10 mouse cellular contexts compared by ENCODE assay signal in genomic region chr11:78360789-78361131, GRCm38 (mm10). TPM values are rescaled to one million over a fixed set of nuclear protein-coding genes. Genes with fewer than 3 reads are reported as not detected.
DNase-seq lines count a peak whose midpoint lies in the region; ATAC-seq lines count a peak whose summit lies in the region.
"Had no signal": no experiment of that assay in that cellular context is flagged by ENCODE, and none has a peak within 500 bp of the region (broad histone marks: within the 10 kb centered on the region; RNA-seq: fewer than 3 reads in every experiment).

No protein-coding gene starts in this region.

- intact Hi-C loops in heart, postnatal 25 days (cut with DNase I), result loop anchor here (1.0 to 5.0 kb wide), 2 partner anchors 39 to 92 kb away; no protein-coding TSS in a partner anchor

- H3K27me3 ChIP-seq in heart, embryonic 12.5 days (replicated peaks), result peaks cover 37% of the 10 kb centered on the region
- no peaks in the 10 kb centered on the region for H3K27me3 ChIP-seq in liver, embryonic 13.5 days

- no peak for DNase-seq in heart, postnatal 25 days (ENCODE audit: low spot score)
- peak; percentile 51 for DNase-seq in 3134 (ENCODE audit: extremely low read depth, insufficient read length, low spot score)
- no peak for DNase-seq in liver, embryonic 13.5 days
- no peak for DNase-seq in embryo, embryonic 10.5 days (ENCODE audit: low spot score)
- DNase-seq in urinary bladder, postnatal 25 days (ENCODE audit: low spot score), result no peak
- DNase-seq in spleen, postnatal 10 days (ENCODE audit: low spot score in 2 of 2), result no peak

- no peak overlapping the region for H3K27ac ChIP-seq in heart, embryonic 12.5 days (ENCODE audit: poor library complexity, severe bottlenecking)
- no peak overlapping the region for H3K27ac ChIP-seq in liver, embryonic 13.5 days
- H3K27ac ChIP-seq: macrophage had no signal

- 60% methylated on average over 2 of the region's 2 CpGs for WGBS in heart, embryonic 12.5 days
- WGBS in liver, embryonic 13.5 days (ENCODE audit: insufficient replicate concordance), result 56% methylated on average over 2 of the region's 2 CpGs

- H3K9me3 ChIP-seq in heart, embryonic 12.5 days (replicated peaks), result no peaks in the 10 kb centered on the region
- H3K9me3 ChIP-seq in liver, embryonic 13.5 days (replicated peaks), result no peaks in the 10 kb centered on the region

- H3K36me3 ChIP-seq in heart, embryonic 12.5 days, result no peaks in the 10 kb centered on the region
- no peaks in the 10 kb centered on the region for H3K36me3 ChIP-seq in liver, embryonic 13.5 days

- H3K4me2 ChIP-seq in heart, embryonic 12.5 days, result no peak overlapping the region
- H3K4me2 ChIP-seq in liver, embryonic 13.5 days, result peak overlapping the region; percentile 71

- no peak overlapping the region for H3K4me3 ChIP-seq in heart, embryonic 12.5 days
- H3K4me3 ChIP-seq in liver, embryonic 13.5 days (replicated peaks), result peak overlapping the region; percentile 56; the same call in 1 of the 2 replicates

- no peaks in the 10 kb centered on the region for H3K4me1 ChIP-seq in heart, embryonic 12.5 days (replicated peaks)
- peaks cover 13% of the 10 kb centered on the region for H3K4me1 ChIP-seq in liver, embryonic 13.5 days (replicated peaks)

- H3K9ac ChIP-seq in heart, embryonic 12.5 days, result no peak overlapping the region
- no peak overlapping the region for H3K9ac ChIP-seq in liver, embryonic 13.5 days

- peak; percentile 8; the same call in 1 of the 2 replicates for ATAC-seq in heart, embryonic 12.5 days (ENCODE audit: insufficient number of reproducible peaks, low FRiP score)
- ATAC-seq in erythroid progenitor cell, adult 5-6 weeks (replicated peaks; ENCODE audit: low FRiP score, poor library complexity, severe bottlenecking), result 0 out of 2 replicates have a peak, but pooled peaks have one; percentile 7
- ATAC-seq in liver, embryonic 13.5 days (ENCODE audit: low read depth), result peak; percentile 24

RNA-seq across cellular contexts. Expression of gene Unc119, which starts 17.5 kb away (rescaled TPM):
- polyA plus RNA-seq in heart, embryonic 12.5 days (2016; fragmentation: Nextera tagmentation; extraction: Ambion mirVana), result 45.6 and 47.7 TPM in 2 replicates
- 1 to 10 TPM; 4.2 to 4.6 TPM for total RNA-seq in heart, postnatal 25 days (2021)
- 17.2 and 20.9 TPM in 2 replicates for total RNA-seq in erythroid progenitor cell, adult 5-6 weeks (2015; ENCODE audit: low replicate concordance)
- 7.9 and 8.3 TPM in 2 replicates for total RNA-seq in erythroid progenitor cell, adult 5-6 weeks (2017; ENCODE audit: low replicate concordance)
- 27.4 and 28.0 TPM in 2 replicates for polyA plus RNA-seq in liver, embryonic 13.5 days (2015; fragmentation: Nextera tagmentation; extraction: Ambion mirVana)

RNA-seq across cellular contexts. Expression of gene Foxn1, which starts 25.6 kb away (rescaled TPM):
- polyA plus RNA-seq in heart, embryonic 12.5 days (2016; fragmentation: Nextera tagmentation; extraction: Ambion mirVana), result not detected in 2 replicates
- total RNA-seq in heart, postnatal 25 days (2021), result not detected
- not detected in 2 replicates for total RNA-seq in erythroid progenitor cell, adult 5-6 weeks (2015; ENCODE audit: low replicate concordance)
- total RNA-seq in erythroid progenitor cell, adult 5-6 weeks (2017; ENCODE audit: low replicate concordance), result not detected in 2 replicates
- not detected in 2 replicates for polyA plus RNA-seq in liver, embryonic 13.5 days (2015; fragmentation: Nextera tagmentation; extraction: Ambion mirVana)
- total RNA-seq: heart, postnatal 10 days had no signal
- polyA plus RNA-seq: macrophage had no signal

RNA-seq across cellular contexts. Expression of gene Pigs, which starts 32.5 kb away (rescaled TPM):
- polyA plus RNA-seq in heart, embryonic 12.5 days (2016; fragmentation: Nextera tagmentation; extraction: Ambion mirVana), result 71.4 and 75.6 TPM in 2 replicates
- 10 to 100 TPM; 23.0 to 23.6 TPM for total RNA-seq in heart, postnatal 25 days (2021)
- 7.2 and 14.3 TPM in 2 replicates for total RNA-seq in erythroid progenitor cell, adult 5-6 weeks (2015; ENCODE audit: low replicate concordance)
- 3.6 and 3.9 TPM in 2 replicates for total RNA-seq in erythroid progenitor cell, adult 5-6 weeks (2017; ENCODE audit: low replicate concordance)
- 32.3 and 37.1 TPM in 2 replicates for polyA plus RNA-seq in liver, embryonic 13.5 days (2015; fragmentation: Nextera tagmentation; extraction: Ambion mirVana)

RNA-seq across cellular contexts. Expression of gene Aldoc, which starts 38.0 kb away (rescaled TPM):
- 10.0 and 12.6 TPM in 2 replicates for polyA plus RNA-seq in heart, embryonic 12.5 days (2016; fragmentation: Nextera tagmentation; extraction: Ambion mirVana)
- under 1 TPM; 0.50 to 0.52 TPM for total RNA-seq in heart, postnatal 25 days (2021)
- 1.3 and 16.2 TPM in 2 replicates for total RNA-seq in erythroid progenitor cell, adult 5-6 weeks (2015; ENCODE audit: low replicate concordance)
- 2.4 and 3.0 TPM in 2 replicates for total RNA-seq in erythroid progenitor cell, adult 5-6 weeks (2017; ENCODE audit: low replicate concordance)
- 4.9 and 5.2 TPM in 2 replicates for polyA plus RNA-seq in liver, embryonic 13.5 days (2015; fragmentation: Nextera tagmentation; extraction: Ambion mirVana)

RNA-seq across cellular contexts. Expression of gene Spag5, which starts 59.4 kb away (rescaled TPM):
- polyA plus RNA-seq in heart, embryonic 12.5 days (2016; fragmentation: Nextera tagmentation; extraction: Ambion mirVana), result 27.2 and 34.0 TPM in 2 replicates
- under 1 TPM; 0.62 to 0.67 TPM for total RNA-seq in heart, postnatal 25 days (2021)
- total RNA-seq in erythroid progenitor cell, adult 5-6 weeks (2015; ENCODE audit: low replicate concordance), result 234 and 259 TPM in 2 replicates
- total RNA-seq in erythroid progenitor cell, adult 5-6 weeks (2017; ENCODE audit: low replicate concordance), result 464 and 490 TPM in 2 replicates
- polyA plus RNA-seq in liver, embryonic 13.5 days (2015; fragmentation: Nextera tagmentation; extraction: Ambion mirVana), result 30.3 and 32.6 TPM in 2 replicates
